Mouse (Mus musculus) urinary bladder, adult 2 months (tissue): ENCODE results near the gene Poldip2. TPM values are rescaled to one million over a fixed set of nuclear protein-coding genes. Genes with fewer than 3 reads are reported as not detected.
A peak's percentile ranks its signal among the peaks of the same experiment; 100 is the strongest.

Experiments used
- DNase-seq: peaks from one replicate; pipeline ENCODE4 v3.0.0; 2022; ENCODE audit warnings: low spot score
- polyA plus RNA-seq: library from polyadenylated mRNA; depleted of rRNA; stranded (reverse); fragments of >200 nt; gene quantifications from 2 replicates; pipeline ENCODE4 v1.2.3, GENCODE M21; 2012; rRNA removed

The Poldip2 gene
- polyA plus RNA-seq, 1 experiment: 54.7 TPM

DNA sequence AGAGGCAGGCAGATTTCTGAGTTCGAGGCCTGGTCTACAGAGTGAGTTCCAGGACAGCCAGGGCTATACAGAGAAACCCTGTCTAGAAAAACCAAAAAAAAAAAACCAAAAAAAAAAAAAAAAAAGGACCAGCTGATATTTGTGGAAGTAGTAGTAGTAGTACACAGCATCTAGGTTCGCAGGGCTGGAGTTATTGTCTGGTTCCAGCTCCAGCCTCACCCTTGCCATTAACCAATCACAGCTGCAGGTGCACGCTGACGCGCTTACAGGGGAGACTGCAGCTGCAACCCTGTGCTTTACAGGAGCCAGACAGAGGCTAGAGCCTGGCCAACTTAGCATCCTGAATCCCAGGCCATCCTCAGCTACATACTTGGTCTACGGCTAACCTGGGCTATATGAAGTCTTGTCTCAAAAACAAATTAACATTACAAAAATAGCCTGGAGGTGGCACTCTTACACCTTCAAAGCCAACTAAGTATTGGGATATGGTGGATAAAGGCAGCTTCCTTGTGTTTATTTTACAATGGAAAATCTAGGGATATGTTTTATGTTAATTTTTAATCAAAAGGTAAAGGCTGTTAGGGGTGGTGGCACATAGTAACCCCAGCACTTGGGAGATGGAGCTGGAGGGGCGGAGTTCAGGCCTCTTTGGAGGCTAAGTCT, 32.6 kb downstream of the Poldip2 start:
- DNase-seq: no peak

DNA sequence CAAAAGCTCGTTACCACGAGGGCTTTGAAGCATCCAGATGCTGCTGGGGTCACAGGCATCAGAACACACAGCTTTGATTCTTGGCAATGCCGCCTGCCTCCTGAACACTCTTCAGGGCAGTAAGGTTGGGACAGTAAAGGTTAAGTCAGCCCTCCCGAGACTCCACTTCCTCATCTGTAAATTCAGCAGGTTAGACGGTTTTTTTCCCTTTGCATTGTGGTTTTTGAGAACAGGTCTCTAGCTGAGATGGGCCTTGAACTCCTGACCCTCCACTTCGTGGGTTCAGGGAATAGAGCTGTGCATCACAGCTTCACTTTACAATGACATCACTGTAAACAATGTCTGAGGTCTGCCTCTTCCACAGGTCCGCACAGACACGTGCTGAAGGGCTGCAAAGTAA, 33.2 kb downstream of the Poldip2 start:
- DNase-seq: no peak

DNA sequence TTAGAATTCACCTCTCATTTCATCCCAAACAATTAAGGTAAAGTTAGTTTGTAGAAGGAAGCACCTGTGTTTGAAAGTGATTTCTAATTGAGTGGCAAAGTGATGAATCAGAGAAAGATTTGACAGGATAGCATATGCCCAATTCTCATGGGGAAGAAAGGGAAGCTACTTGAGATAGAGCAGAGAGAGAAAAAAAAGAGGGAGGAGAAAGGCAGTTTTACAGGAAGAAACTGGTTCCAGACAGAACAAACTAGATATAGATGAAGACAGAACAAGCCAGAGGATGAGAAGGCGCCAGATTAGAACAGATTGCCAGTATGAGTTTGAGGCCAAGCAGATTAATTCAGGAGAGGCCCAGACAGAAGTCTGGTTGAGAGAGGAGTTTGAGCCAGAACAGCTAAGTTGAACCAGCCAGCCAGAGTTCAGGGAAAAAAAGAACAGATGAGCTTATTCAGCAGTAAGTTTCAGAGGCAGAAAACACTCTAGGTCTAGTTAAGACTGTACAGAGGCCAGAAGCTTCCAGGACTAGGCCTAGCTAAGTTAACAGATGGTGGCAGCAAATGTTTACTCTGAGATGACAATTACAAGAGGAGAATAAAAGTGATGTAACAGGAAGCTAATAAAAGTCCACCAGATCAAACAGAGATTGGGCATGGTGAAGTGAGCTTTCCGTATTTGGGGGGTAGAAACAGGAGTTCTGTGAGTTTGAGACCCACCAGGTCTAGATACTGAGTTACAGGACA, 35.9 kb downstream of the Poldip2 start:
- no peak for DNase-seq

DNA sequence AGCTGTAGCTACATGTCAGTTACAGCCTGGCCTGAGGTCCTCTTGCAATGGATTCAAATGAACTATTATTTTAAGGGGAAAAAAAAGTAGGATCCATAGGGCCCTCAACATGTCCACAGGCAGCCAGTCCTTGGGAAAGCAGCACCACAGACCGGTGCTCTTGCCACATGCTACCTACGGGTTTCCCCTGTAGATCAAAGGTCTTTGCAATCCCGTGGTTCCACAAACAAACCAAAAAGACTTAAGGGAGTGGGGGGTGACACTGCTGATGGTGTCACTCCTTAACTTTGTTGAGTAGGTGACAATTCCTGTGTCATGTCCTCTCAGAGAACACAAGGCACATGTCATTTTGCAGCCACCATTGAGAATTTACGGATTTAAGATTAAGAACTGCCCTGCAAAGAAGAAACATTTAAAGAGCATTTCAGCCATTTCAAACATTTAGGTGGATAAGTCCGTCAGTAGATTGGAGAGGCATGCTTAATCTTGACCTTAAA, 37.5 kb downstream of the Poldip2 start:
- DNase-seq: no peak

DNA sequence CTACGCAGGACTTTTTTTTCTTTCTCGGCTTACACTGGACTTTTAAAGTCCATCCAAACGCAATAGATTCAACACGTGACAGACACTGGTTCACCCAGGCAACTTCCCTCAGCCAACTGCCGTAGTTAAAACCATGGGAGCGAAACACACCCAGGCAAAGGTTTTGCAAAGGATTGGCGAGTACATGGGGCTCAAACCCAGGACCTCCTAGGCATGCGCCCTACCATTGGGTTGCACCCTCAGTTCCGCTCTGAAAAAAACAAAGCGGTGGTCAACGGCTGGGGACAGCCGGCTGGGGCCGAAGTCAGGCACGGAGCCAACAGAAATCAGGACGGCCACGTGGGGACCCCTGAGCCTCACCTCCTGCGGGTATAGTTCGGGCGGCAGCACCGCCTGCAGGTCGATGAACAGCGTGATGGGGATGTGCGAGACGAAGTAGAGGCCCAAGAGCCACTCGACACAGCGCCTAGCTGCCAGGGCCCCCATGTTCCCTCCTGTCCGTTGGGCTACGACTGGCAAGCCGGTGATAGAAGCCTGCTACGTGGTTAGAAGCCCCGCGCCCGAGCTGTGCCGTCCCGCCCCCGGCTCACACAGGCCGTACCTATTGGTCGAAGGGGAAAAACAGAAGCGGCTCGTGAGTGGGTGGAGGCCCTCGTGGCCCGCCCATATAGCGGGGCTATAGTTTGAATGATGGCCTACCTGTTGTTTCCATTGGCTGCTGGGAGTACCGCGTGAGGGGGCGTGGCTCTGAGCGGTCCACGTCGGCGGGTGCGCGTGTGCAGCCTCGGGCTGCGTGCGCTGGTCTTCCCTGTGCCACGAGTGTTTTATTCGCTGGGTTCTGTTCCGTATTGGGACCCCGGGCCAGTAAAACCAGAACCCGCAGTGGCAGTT, 38.4 kb downstream of the Poldip2 start, which contains the start of gene Tmem97:
Gene Tmem97, minus strand, starts transcription at position 610 of the 891 bp plus-strand sequence.
- DNase-seq: peak; percentile 76

DNA sequence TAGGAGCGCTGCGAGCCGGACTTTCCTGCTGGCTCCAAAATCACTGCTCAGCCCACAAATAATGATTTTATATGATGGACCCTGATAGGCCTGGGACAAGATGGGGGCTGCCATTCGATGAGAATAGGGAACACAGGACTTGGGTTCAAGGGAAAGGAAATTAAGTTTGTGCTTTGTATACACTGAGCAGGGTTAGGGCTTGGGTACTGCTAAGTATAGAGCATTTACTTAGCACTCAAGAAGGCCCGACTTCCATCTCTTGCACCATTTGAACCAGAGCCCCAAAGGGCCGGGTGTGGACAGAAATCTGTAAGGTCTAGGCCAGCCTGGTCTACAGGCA, 39.0 kb downstream of the Poldip2 start:
- no peak for DNase-seq

DNA sequence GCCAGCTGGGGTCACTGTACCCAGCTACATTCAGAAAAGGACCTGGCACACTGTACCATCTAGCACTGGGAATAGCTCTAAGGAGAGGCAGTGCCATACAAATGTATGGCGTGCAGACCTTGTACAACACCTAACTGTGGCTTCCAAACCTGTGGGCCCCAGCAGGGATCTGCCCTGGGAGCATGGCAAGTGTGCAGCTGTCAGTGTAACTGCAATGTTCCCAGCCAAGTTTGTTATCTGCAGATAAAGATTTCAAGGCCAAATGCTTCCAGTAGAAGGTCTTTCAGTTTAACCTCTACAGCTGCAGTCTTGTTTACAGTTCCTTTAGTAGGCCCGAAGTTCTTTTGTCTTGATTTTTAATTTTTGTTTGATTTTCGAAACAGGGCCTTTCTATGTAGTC, 43.6 kb downstream of the Poldip2 start:
- DNase-seq: no peak

DNA sequence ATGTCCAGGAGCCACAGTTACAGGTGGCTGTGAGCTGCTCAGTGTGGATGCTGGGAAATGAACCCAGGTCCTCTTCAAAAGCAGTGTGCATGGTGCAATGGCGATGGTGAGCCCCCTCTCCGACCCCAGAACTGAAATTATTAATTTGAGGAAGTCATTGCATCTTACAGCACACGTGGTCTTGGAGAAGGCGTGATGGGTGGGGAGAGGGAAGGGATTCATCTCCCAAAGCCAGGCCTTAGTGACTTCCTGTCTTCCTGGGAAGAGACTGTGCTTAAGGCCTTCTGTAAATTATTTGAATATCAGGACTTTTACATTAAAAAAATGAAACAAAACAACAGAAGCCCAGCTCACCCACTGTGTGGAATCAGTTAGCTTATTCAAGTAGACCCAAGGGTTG, 44.1 kb downstream of the Poldip2 start:
- no peak for DNase-seq

DNA sequence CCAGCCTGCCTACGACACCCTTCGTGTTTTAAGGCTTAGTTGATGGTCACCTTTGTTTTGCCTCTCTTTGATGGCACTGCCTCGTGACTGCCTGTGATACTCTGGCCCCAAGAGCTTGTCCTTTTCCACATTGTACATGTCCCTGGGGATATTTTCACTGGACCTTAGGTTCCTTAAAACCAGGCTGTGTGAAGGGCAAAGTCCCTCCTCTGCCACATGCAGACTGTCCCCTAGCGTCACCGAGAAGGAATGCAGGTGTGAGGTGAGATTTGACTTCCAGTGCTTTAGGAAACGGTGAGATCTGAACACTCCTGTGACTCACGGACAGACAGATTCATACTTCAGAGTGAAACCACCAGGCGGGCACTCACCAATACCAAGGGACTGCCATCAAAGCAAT, 45.2 kb downstream of the Poldip2 start:
- DNase-seq: no peak

DNA sequence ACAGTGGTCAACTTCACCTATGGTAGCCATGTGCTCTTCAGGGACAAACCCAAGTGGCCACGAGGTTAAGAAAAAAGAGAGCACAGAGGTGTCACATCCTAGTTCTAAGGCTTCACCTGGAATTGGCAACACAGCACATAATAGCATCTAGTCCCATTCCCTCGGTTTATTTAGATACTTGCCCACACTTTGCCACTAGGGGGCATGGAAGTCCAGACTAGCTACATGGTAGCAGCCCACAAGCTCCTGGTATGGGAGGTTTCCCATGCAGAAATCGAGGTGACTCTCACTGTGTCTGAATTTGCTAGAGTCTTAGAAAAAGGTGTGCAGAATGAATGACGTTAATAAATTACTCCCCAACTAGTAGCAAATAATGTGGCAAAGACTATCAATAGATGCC, 48.5 kb downstream of the Poldip2 start:
- DNase-seq: no peak

DNA sequence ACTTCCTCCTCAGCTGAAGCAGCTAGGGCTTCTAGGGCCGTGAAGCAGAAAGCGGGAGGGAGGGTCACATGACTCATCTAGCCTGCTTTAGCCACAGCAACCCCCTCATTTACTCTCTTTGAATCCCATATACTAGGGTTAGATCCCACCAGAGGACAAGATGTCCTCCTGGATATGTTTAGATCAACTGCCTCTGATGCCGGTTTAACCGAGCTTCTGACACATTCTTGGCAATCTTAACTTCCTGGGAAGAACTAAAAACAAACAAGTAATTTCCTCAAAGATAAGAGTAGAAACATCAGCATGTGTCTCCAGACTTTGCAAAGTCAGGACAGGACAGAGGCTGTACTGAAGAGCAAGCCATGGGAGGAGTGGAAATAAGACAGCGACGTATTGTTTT, 54.8 kb downstream of the Poldip2 start:
- DNase-seq: no peak

DNA sequence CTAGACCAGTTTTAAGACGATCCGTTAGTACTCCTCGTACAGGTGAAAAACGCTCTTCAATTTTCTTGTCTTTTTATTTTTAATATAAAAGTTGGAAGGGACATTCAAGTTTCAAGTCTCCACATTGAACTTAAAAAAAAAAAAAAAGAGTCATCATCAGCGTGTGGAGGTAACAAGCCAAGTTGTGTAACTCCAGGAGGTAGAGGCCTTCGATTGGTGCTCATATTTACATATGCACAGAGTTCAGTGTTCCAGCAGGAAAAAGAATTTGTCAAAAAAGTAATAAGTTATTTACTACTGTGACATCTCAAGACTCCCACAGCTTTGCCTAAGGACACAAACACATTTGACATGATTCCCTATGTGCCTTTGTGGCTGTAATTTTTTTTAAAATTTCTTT, 55.6 kb downstream of the Poldip2 start:
- no peak for DNase-seq

DNA sequence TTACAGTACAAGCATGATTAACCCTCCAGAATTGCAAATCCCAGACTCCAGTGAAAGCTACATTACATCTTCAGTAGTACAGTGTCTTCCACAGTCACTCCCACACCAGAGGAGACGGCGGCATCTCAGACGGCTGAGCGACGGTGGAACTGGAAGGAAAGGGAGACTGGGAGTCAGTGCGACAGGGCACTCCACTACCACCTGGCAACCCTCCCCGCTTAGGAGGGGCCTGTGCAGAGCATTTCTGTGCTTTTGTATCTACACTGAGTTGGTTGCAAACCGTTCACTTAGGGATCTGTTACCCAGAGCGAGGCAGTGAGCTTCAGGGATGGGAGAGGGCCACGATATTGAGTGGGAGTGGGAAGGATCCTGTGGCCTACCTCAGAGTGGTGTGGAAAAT, 56.8 kb downstream of the Poldip2 start:
- no peak for DNase-seq

DNA sequence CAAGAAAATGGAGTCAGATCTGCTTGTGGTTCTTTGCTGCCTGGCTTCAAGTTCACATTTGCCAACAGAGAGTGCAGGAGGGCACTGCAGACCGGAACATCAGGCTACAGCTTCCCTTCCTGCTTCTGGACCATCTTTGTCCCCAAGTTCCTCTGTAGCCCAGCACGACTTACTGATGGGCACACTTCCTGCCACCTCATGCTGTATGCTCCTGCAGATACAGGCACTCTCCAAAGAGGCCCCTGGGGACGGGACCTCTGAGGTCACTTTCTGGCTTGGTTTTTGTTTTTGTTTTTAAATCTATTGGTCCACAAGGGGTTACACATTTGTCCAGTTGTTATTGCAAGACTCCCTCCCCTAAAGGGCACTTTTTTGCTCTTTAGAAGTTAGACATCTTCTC, 57.8 kb downstream of the Poldip2 start:
- DNase-seq: no peak

DNA sequence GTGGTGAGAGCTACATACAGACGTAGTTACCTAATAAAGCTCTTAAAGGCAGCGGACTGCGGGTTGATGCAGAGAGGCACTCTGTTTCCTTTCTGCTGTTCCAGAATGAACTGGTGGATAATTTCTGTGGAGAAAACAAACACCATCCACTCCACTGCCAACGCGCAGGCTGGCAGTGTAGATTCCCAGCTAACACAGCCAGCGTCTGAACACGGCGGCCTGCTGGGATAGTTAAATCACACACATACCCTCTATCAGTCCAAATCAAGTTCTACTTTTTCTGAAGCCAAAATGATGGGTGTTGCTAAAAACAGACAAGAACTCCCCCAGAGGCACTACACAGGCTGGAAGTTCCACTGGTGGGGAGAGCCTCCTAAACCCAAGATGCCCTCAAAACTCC, 59.4 kb downstream of the Poldip2 start:
- DNase-seq: no peak

DNA sequence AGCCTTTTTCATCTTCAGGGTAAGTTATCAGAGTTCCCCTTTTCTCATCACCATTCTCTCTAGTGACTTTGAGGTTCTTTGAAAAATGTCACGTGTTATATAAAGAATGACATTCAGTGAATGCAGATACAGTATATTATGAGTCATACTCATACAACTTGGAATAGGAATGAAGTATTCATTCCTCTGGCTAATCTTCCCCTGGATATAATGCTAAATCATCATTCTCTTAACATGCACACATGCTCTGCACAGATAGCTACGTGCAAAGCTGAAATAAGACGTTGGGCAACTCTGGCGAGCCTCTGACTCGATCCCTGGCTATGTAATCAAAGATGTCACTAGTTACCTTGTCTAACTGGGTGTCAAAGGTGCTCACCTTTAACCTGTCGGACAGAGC, 59.9 kb downstream of the Poldip2 start:
- DNase-seq: no peak

Other genes starting within 250 kb of the Poldip2 start
- 0.28 and 0.55 TPM in 2 replicates for gene BC030499, start 221.4 kb upstream of the Poldip2 start, polyA plus RNA-seq
- gene Spag5, start 210.7 kb upstream of the Poldip2 start, polyA plus RNA-seq: 1.4 and 1.7 TPM in 2 replicates
- 3.3 and 4.1 TPM in 2 replicates for gene Aldoc, start 189.2 kb upstream of the Poldip2 start, polyA plus RNA-seq
- 44.2 and 44.9 TPM in 2 replicates for gene Pigs, start 183.8 kb upstream of the Poldip2 start, polyA plus RNA-seq
- 91.5 and 94.3 TPM in 2 replicates for gene Unc119, start 168.7 kb upstream of the Poldip2 start, polyA plus RNA-seq
- gene Foxn1, start 125.6 kb upstream of the Poldip2 start, polyA plus RNA-seq: 0.08 and 0.15 TPM in 2 replicates
- gene Slc13a2, start 90.0 kb upstream of the Poldip2 start, polyA plus RNA-seq: 0.04 and 0.07 TPM in 2 replicates
- 24.3 and 26.3 TPM in 2 replicates for gene Slc46a1, start 46.5 kb upstream of the Poldip2 start, polyA plus RNA-seq
- gene Sarm1, start 14.4 kb upstream of the Poldip2 start, polyA plus RNA-seq: 0.54 and 0.81 TPM in 2 replicates
- gene Vtn, start 13.1 kb upstream of the Poldip2 start, polyA plus RNA-seq: 3.6 and 4.4 TPM in 2 replicates
- not detected in 2 replicates for gene Sebox, start 8.7 kb upstream of the Poldip2 start, polyA plus RNA-seq
- gene Tmem199, start within 50 bp of the Poldip2 start, polyA plus RNA-seq: 28.8 and 41.2 TPM in 2 replicates
- 37.1 and 39.9 TPM in 2 replicates for gene Tnfaip1, start 24.1 kb downstream of the Poldip2 start, polyA plus RNA-seq
- 87.2 and 93.1 TPM in 2 replicates for gene Ift20, start 24.2 kb downstream of the Poldip2 start, polyA plus RNA-seq
- 8.7 and 10.7 TPM in 2 replicates for gene Tmem97, start 38.6 kb downstream of the Poldip2 start, polyA plus RNA-seq
- gene Nlk, start 185.2 kb downstream of the Poldip2 start, polyA plus RNA-seq: 18.7 and 21.0 TPM in 2 replicates
- 35.4 and 41.7 TPM in 2 replicates for gene Ccnq, start 239.5 kb downstream of the Poldip2 start, polyA plus RNA-seq